Mouse (Mus musculus) monocyte, adult 2 months (primary cell): ENCODE measurements around the gene Sema3g.
A peak's percentile ranks its signal among the peaks of the same experiment; 100 is the strongest.

Experiments
- DNase-seq, 2 experiments: peaks; one replicate each; pipeline ENCODE4 v3.0.0; 2022; ENCODE audit warnings: low spot score in 2 of 2, low read depth in 1 of 2

Gene Sema3g

GRCm38 (mm10) chr14:31195521-31195920 lies 22.1 kb upstream of the Sema3g start:
- no peak for DNase-seq

GRCm38 (mm10) chr14:31195968-31196367 lies 21.7 kb upstream of the Sema3g start:
- no peak for DNase-seq

DNA sequence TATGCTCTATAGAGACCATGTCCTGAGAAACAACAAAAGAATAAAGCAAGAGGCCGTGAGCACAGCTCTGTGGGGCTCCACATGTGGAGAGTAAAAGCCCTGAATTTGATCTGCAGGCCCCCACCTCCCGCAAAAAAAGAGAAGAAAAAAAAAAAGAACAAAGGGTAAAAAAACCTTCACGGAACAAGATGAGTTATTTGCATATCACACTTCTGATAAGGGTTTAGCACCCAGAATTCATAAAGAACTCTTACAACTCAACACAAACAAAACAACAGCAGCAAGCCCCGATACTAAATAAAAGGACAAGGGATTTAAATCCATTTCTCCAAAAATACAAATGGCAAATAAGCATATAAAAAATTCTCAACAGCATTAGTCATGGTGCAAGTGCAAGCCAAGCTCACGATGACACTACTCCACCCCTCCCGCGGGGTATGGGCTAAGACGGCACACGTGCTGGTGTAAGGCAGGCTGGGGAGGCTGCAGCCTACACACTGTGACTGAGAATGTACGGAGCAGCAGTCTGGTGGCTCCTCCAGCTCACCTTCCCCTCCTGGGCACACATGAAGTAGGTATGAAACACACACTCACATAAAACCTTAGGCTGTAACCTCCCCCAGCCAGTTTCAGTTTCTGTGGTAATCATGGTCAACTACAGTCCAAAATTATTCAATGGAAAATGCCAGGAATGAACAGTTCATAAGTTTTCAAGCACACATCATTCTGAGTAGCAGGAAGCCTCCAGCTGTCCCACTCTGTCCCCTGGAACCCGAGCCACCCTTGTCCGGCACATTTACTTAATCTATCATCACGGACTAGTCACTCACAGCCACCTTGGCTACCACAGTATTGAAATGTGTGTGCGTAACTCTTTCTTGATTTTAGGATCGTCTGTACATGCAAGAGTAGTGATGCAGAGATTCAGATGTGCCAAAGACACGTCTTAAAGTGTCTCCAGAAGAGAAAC lies 19.8 kb upstream of the Sema3g start:
- DNase-seq, result no peak

GRCm38 (mm10) chr14:31199599-31199998 lies 18.1 kb upstream of the Sema3g start:
- DNase-seq, result no peak

DNA sequence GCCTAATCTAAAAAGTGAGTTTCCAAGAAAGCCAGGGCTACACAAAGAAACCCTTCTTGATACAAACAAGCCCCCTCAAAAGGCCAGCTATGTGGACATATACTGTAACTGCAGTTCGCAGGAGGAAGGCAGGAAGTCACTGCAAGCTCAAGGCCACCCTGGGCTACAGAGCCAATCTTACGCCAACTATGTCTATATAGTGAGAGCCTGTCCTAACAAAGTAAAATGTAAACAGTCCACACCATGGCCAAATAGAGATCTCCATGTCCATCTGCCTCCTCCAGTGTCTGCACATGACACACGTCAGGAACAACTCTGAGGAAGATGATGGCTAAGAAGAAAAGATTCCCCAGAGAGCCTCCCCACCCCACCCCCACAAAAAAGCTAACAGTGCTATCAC lies 17.6 kb upstream of the Sema3g start:
- no peak for DNase-seq

DNA sequence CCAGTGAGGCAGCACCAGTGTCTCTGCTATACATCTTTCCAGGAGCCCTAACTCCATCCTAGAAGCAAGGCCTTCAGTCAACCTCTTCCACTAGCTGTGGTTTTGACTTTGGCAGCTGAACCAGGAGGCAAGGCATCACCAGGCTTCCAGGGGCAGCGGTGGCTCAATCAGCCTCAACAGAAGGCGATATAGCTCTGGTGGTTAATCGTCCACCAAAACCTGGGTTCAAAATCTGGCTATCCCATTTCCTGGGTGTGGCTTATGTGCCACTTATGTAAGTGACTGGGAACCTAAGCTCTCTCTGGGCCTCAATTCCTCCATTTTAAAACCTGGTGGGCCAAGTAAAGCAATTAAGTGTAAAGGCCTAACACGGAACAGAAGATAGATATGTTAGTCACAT lies 12.8 kb upstream of the Sema3g start:
- no peak for DNase-seq

GRCm38 (mm10) chr14:31205244-31205561 lies 12.5 kb upstream of the Sema3g start:
- DNase-seq, result no peak

- DNase-seq, result no peak
Measured at GRCm38 (mm10) chr14:31205562-31206467, 11.8 kb upstream of the Sema3g start.

- peak; percentile 67 to 80 for DNase-seq
Measured at GRCm38 (mm10) chr14:31206472-31206981, 11.1 kb upstream of the Sema3g start.

GRCm38 (mm10) chr14:31207070-31207830 lies 10.4 kb upstream of the Sema3g start:
- no peak for DNase-seq

DNA sequence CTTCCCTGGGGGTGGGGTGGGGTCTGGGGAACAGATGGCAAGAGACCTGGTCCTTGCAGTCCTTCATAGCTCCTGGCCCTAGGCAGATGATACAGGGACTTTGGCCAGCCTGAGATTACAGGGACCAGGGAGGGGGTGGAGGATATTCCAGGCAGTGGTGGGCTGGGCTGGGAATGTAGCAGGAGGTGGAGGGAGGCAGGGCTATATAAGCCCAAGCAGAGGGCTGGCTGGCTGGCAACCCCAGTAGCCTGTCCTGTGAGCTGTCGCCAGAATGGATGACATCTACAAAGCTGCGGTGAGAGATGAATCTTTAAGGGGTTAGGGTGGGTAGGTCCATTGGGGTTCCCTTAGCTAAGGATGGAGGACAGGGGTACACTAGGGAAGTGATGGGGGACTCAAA lies 9.6 kb upstream of the Sema3g start, which contains the start of gene Tnnc1:
TSS of gene Tnnc1 (plus strand) at position 229 of the 400 bp plus-strand sequence.
- DNase-seq, result no peak

GRCm38 (mm10) chr14:31209133-31209557 lies 8.5 kb upstream of the Sema3g start:
- no peak for DNase-seq

DNA sequence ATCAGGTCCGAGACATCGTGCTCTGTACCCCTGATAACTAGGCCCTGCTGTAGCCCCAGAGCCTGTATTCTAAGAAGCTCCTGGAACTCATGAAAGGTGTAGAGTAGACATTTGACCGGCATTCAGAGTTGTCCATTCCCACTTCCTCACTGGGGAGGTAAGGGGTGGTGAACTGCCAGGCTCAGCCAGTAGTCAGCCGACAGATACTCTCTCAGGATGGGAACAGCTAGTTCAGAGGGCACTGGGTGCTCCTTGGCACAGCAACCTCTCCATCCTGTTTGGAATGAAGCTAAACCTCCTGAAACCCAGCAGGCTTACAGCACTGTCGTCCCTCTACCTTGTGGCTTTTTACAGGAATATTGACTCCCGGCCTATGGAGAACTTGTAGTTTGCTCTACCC lies 5.8 kb upstream of the Sema3g start:
- DNase-seq, result no peak

DNA sequence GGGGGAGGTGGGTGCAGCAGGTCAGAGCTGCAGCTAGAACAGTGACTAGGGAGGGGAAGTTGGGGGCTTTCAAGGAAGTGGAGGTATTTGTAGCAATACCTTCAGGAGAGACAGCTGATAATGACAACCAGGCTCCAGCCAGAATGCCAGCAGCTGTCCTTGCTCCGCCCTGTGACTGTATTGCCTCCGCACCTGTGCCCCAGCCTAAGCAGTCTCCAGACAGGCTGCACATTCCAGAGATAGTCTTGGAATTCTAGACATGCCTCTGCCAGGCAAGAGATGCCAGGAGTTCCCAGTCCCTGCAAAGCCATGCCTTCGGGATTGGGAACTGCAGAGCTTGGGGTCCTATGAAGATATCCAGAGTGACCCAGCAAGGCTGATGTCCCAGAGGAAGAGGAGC lies 5.2 kb upstream of the Sema3g start:
- no peak for DNase-seq

- DNase-seq, result no peak
Measured at GRCm38 (mm10) chr14:31213868-31214267, 3.8 kb upstream of the Sema3g start.

- DNase-seq, result no peak
Measured at GRCm38 (mm10) chr14:31214684-31215083, 3.0 kb upstream of the Sema3g start.

GRCm38 (mm10) chr14:31215157-31216002 lies 2.3 kb upstream of the Sema3g start:
- DNase-seq, result peak in 1 of 2 experiments; percentile 41

- no peak for DNase-seq
Measured at GRCm38 (mm10) chr14:31216846-31217245, 814 bp upstream of the Sema3g start, which contains the start of gene Nisch. Nisch (minus strand) TSS chr14:31216946.

DNA sequence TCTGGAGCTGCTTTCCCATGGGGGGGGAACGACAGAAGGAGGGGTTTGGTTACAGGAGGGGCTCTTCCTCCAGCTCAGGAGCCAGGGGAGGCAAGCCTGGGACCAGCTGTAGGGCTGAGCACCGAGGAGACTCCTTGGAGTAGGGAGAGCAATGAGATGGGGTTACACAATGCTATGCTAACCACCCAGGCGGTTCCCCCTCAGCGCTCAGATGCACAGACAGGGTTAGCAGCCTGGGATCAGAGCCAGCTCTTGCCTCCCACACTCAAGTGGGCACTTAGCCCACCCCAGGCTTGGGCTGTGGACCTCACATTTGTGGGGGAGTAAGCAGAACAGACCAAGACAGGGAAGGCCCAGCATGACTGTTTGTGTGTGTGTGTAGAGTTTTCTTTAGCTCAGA lies 9.3 kb downstream of the Sema3g start:
- DNase-seq, result no peak

GRCm38 (mm10) chr14:31228234-31228633 lies 10.6 kb downstream of the Sema3g start:
- no peak for DNase-seq
